Comparison of ENCODE assay signal across 8 mouse cellular contexts in the genomic region with DNA sequence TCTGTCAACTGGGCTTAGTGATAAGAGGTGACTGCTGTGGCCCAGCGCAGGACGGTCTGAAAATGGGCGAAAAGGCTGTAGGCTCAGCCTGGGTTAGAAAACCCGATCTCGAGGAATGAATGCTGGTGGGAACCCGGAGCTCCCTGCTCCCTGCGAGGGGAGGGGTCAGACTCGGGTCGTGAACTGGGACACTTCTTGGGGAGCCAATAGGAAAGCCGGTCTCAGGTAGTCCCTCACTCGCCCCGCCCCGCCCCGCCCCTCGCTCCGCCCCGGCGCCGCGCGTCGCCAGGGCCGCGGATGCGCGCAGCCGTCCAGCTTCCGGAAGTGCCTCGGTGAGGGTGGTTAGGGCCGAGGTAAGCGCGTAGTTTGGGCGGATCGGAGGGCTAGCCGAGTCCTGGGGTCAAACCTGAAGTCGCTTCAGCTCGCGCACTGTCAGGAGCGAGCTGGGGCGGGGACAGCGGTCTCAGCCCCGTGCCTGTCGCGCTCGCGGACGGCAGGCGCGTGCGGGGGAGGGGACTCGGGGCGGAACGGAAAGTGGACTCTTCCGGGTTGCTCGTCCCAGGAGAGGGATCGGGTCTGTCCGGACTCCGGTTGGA. TPM values are rescaled to one million over a fixed set of nuclear protein-coding genes. Genes with fewer than 3 reads are reported as not detected.
DNase-seq lines count a peak whose midpoint lies in the region; ATAC-seq lines count a peak whose summit lies in the region.

A gene (plus strand): TSS at position 267 of the 596 bp plus-strand sequence.

- peak within 1 kb of the TSS; percentile 80 for H3K4me3 ChIP-seq in forebrain, embryonic 10.5 days
- peak within 1 kb of the TSS; percentile 89 for H3K4me3 ChIP-seq in heart, embryonic 16.5 days (ENCODE audit: low read length)
- peak within 1 kb of the TSS; percentile 76 for H3K4me3 ChIP-seq in liver, embryonic 15.5 days (replicated peaks)
- H3K4me3 ChIP-seq in neural tube, embryonic 12.5 days: peak within 1 kb of the TSS; percentile 80

- H3K4me1 ChIP-seq in forebrain, embryonic 10.5 days: peaks cover 27% of the 10 kb centered on the region
- H3K4me1 ChIP-seq in heart, embryonic 16.5 days (ENCODE audit: control insufficient read depth, insufficient read depth, low read length): peaks cover 14% of the 10 kb centered on the region
- peaks cover 24% of the 10 kb centered on the region for H3K4me1 ChIP-seq in liver, embryonic 15.5 days (replicated peaks)
- peaks cover 8% of the 10 kb centered on the region; the same call in 1 of the 2 replicates for H3K4me1 ChIP-seq in neural tube, embryonic 12.5 days

- WGBS in forebrain, embryonic 10.5 days: under 1% methylated on average over 54 of the region's 58 CpGs
- WGBS in heart, embryonic 16.5 days: under 1% methylated on average over 58 of the region's 58 CpGs
- under 1% methylated on average over 58 of the region's 58 CpGs for WGBS in liver, embryonic 15.5 days (ENCODE audit: insufficient replicate concordance)
- under 1% methylated on average over 58 of the region's 58 CpGs for WGBS in neural tube, embryonic 12.5 days

- H3K9me3 ChIP-seq in forebrain, embryonic 10.5 days: no peaks in the 10 kb centered on the region
- H3K9me3 ChIP-seq in heart, embryonic 16.5 days (replicated peaks; ENCODE audit: control insufficient read depth, low read length): no peaks in the 10 kb centered on the region
- H3K9me3 ChIP-seq in liver, embryonic 15.5 days (replicated peaks): no peaks in the 10 kb centered on the region
- H3K9me3 ChIP-seq in neural tube, embryonic 12.5 days: no peaks in the 10 kb centered on the region

- H3K27me3 ChIP-seq in forebrain, embryonic 10.5 days (ENCODE audit: poor library complexity, severe bottlenecking): 0 out of 2 replicates have a peak, but pooled peaks cover 6% of the 10 kb centered on the region
- no peaks in the 10 kb centered on the region for H3K27me3 ChIP-seq in heart, embryonic 16.5 days (ENCODE audit: control insufficient read depth, insufficient read depth, low read length)
- H3K27me3 ChIP-seq in liver, embryonic 15.5 days: no peaks in the 10 kb centered on the region
- H3K27me3 ChIP-seq in neural tube, embryonic 12.5 days (replicated peaks): no peaks in the 10 kb centered on the region

- ATAC-seq in CD4-positive, CD25-positive, alpha-beta regulatory T cell, adult 4 months: peak; percentile 90
- peak; percentile 99 for ATAC-seq in heart, embryonic 16.5 days (replicated peaks; ENCODE audit: extremely low read depth, insufficient read depth, low FRiP score)
- ATAC-seq in liver, embryonic 15.5 days (ENCODE audit: insufficient read depth): peak; percentile 97
- ATAC-seq in neural tube, embryonic 12.5 days (ENCODE audit: low FRiP score, low read depth): peak; percentile 98

- peak within 1 kb of the TSS; percentile 88 for H3K9ac ChIP-seq in heart, embryonic 16.5 days (ENCODE audit: low read length)
- H3K9ac ChIP-seq in liver, embryonic 15.5 days: peak within 1 kb of the TSS; percentile 84
- peak within 1 kb of the TSS; percentile 74 for H3K9ac ChIP-seq in neural tube, embryonic 12.5 days

- H3K27ac ChIP-seq in forebrain, embryonic 10.5 days: peak within 1 kb of the TSS; percentile 91
- peak within 1 kb of the TSS; percentile 88 for H3K27ac ChIP-seq in heart, embryonic 16.5 days (ENCODE audit: low read length)
- H3K27ac ChIP-seq in liver, embryonic 15.5 days (replicated peaks): peak within 1 kb of the TSS; percentile 97
- H3K27ac ChIP-seq in neural tube, embryonic 12.5 days: peak within 1 kb of the TSS; percentile 75; the same call in 1 of the 2 replicates

- H3K36me3 ChIP-seq in forebrain, embryonic 10.5 days (replicated peaks): no peaks in the 10 kb centered on the region
- H3K36me3 ChIP-seq in heart, embryonic 16.5 days (ENCODE audit: control insufficient read depth, insufficient read depth): no peaks in the 10 kb centered on the region
- no peaks in the 10 kb centered on the region for H3K36me3 ChIP-seq in liver, embryonic 15.5 days (replicated peaks)
- no peaks in the 10 kb centered on the region for H3K36me3 ChIP-seq in neural tube, embryonic 12.5 days

- peak within 1 kb of the TSS; percentile 97 for H3K4me2 ChIP-seq in heart, embryonic 16.5 days (ENCODE audit: low read depth, low read length)
- peak within 1 kb of the TSS; percentile 92 for H3K4me2 ChIP-seq in liver, embryonic 15.5 days
- H3K4me2 ChIP-seq in neural tube, embryonic 12.5 days (replicated peaks): peak within 1 kb of the TSS; percentile 89

- peak; percentile 94 for DNase-seq in c-Kit-negative CD71-positive TER-119-positive erythroid progenitor cells, embryonic 14.5 days (ENCODE audit: low read depth, low spot score)
- DNase-seq in forebrain, embryonic 10.5 days (ENCODE audit: extremely low spot score, low spot score): peak; percentile 97
- DNase-seq in kidney, postnatal 36 days: peak; percentile 92 to 94
- peak; percentile 74 for DNase-seq in telencephalon, adult 2 months (ENCODE audit: low read depth, low spot score)

RNA-seq across cellular contexts. Expression of the gene that starts here (rescaled TPM):
- polyA plus RNA-seq in CD4-positive, CD25-positive, alpha-beta regulatory T cell, adult 4 months (2017; shearing (Covaris generic)): 10 to 100 TPM; 11.7 to 21.5 TPM
- polyA plus RNA-seq in forebrain, embryonic 10.5 days (2016; fragmentation: Nextera tagmentation; extraction: Ambion mirVana): 11.5 and 11.6 TPM in 2 replicates
- polyA plus RNA-seq in heart, embryonic 16.5 days (2015; fragmentation: Nextera tagmentation; extraction: Ambion mirVana): 10.9 and 12.8 TPM in 2 replicates
- 5.1 and 5.5 TPM in 2 replicates for polyA plus RNA-seq in liver, embryonic 15.5 days (2015; fragmentation: Nextera tagmentation; extraction: Ambion mirVana)
- polyA plus RNA-seq in neural tube, embryonic 12.5 days (2016; fragmentation: Nextera tagmentation; extraction: Ambion mirVana): 19.2 and 20.6 TPM in 2 replicates

Comparison
In these comparisons a context has a peak if more than half of its experiments do, and no peak if none do; other contexts are left out.
1. Peak in every context shown above with its lines: DNase-seq, ATAC-seq, H3K4me3 ChIP-seq and H3K27ac ChIP-seq.